Mouse (Mus musculus): Measurements from ENCODE around the gene Zmiz1.

- TF ChIP-seq CTCF (IDR thresholded peaks at IDR 0.05; ENCODE audit: insufficient read depth, low read length) (no peak), POLR2A (IDR thresholded peaks at IDR 0.05; ENCODE audit: borderline replicate concordance, extremely low read depth, low read depth, low read length) (no peak)
These were observed 141.4 kb downstream of the Zmiz1 start for GRCm38 (mm10) chr14:25600358-25600757.
